Mouse (Mus musculus): Measurements from ENCODE around the gene Eif4e3. TPM values are rescaled to one million over a fixed set of nuclear protein-coding genes. Genes with fewer than 3 reads are reported as not detected.

Eif4e3 gene
- polyA plus RNA-seq (2014; fragmentation: Illumina TruSeq; extraction: RNeasy Lipid Tissue Mini Kit (QIAGEN cat#74804); ENCODE audit: low read depth, low replicate concordance): 14.4 TPM

GRCm38 (mm10) chr6:99666318-99667171, at the start of gene Eif4e3, which contains the start of gene Gm20696:
Gene Eif4e3, minus strand, starts transcription at chr6:99666771.
Gene Gm20696, minus strand, starts transcription at chr6:99666797.

DNA sequence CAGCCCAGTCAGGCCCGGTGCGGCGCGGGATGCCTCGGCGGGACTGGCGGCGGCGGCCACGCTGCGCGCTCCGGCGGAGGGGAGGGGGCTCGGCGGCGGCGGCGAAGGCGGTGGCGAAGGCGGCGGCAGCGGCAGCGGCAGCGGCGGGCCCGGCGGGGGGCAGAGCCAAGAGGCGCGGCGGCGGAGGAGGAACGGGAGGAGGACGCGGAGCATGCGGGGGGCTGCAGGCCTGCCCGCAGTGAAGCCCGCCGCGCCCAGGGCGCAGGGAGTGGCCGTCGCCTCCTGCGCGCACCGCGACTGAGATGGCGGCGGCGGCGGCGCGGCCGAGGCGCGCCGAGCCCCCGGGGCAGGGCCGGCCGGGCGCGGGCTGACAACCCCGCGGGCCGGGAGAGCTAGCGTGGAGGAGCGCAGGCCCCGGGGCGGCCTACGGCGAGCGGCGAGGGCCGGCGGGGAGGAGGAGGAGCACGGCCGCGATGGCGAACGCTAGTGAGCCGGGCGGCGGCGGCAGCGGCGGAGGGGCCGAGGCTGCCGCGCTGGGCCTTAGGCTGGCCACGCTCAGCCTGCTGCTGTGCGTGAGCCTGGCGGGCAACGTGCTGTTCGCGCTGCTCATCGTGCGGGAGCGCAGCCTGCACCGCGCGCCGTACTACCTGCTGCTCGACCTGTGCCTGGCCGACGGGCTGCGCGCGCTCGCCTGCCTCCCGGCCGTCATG, 25.8 kb upstream of the Eif4e3 start, which contains the start of gene Gpr27:
Gene Gpr27, plus strand, starts transcription at position 474 of the 710 bp plus-strand sequence.

Other genes with a start within 250 kb of the Eif4e3 start
- gene Foxp1, start 144.1 kb downstream of the Eif4e3 start, polyA plus RNA-seq (2014; fragmentation: Illumina TruSeq; extraction: RNeasy Lipid Tissue Mini Kit (QIAGEN cat#74804); ENCODE audit: low read depth, low replicate concordance): 8.3 TPM
- 0.11 TPM for gene Gm20696, start within 50 bp of the Eif4e3 start, polyA plus RNA-seq (2014; fragmentation: Illumina TruSeq; extraction: RNeasy Lipid Tissue Mini Kit (QIAGEN cat#74804); ENCODE audit: low read depth, low replicate concordance)
- gene Gpr27, start 25.9 kb upstream of the Eif4e3 start, polyA plus RNA-seq (2014; fragmentation: Illumina TruSeq; extraction: RNeasy Lipid Tissue Mini Kit (QIAGEN cat#74804); ENCODE audit: low read depth, low replicate concordance): not detected
- gene Prok2, start 59.6 kb upstream of the Eif4e3 start, polyA plus RNA-seq (2014; fragmentation: Illumina TruSeq; extraction: RNeasy Lipid Tissue Mini Kit (QIAGEN cat#74804); ENCODE audit: low read depth, low replicate concordance): not detected

Data from liver, adult 10 weeks (tissue).